Mouse (Mus musculus): ENCODE measurements around the gene BC005537.

DNA sequence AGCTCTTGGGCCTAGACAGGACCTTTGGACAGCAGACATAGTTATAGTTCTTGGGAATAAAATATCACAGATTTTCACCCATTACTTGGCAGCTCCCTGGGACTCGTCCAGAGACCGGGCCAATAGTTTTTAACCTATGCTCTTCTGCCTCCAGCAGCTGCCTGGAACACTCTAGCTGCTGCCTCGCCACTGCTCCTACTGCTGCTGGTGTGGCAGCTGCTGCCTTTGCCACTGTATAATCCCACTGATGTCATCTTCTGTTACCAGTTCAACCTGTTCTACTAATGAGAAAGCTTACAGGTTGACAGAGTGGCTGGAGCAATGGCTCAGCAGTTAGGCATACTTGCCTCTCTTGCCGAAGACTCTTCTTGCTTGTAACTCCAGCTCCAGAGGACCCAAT lies 47.9 kb downstream of the BC005537 start:
- TF ChIP-seq CTCF (IDR thresholded peaks at IDR 0.05; ENCODE audit: insufficient read depth, low read depth, low read length) (no peak), POLR2A (IDR thresholded peaks at IDR 0.05; ENCODE audit: insufficient read depth, low read depth, low read length) (no peak)
